9 mouse cellular contexts compared by ENCODE assay signal in the genomic region with DNA sequence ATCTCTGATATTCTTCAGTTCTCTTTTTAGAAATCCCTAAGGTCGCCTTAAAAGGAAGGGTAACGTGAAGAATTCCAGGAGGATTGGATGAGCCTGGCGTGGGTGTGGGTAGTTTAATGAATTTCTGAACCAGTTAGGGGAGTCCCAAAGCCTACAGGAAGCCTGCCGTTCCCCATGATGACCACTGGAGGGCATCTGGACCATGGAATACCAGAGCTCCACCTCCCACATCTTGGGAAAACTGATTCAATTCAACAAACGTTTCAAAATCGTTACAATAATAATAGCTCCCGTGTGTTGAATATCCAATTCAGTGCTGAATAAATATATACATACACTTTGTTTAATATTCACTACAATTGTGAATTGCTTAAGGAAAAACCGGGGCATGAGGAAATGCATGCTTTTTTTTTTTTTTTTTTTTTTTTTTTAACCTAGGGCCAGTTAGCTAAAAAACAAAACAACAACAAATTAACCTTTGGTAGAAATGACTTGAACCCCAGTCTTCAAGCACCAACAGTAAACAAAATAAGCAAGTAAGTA. TPM values are rescaled to one million over a fixed set of nuclear protein-coding genes. Genes with fewer than 3 reads are reported as not detected.
A peak's percentile ranks its signal among the peaks of the same experiment; 100 is the strongest.
DNase-seq lines count a peak whose midpoint lies in the region; ATAC-seq and TF ChIP-seq lines count a peak whose summit lies in the region.
"Had no signal": no experiment of that assay in that cellular context is flagged by ENCODE, and none has a peak within 500 bp of the region (broad histone marks: within the 10 kb centered on the region; RNA-seq: fewer than 3 reads in every experiment).

No protein-coding gene starts in this region.

- no peaks in the 10 kb centered on the region for H3K9me3 ChIP-seq in heart, embryonic 11.5 days (replicated peaks; ENCODE audit: control insufficient read depth, low read length)
- H3K9me3 ChIP-seq: limb, embryonic 15.5 days had no signal

- H3K27ac ChIP-seq in heart, embryonic 11.5 days (ENCODE audit: low read depth, low read length), result no peak overlapping the region
- H3K27ac ChIP-seq in small intestine, adult 2 months (ENCODE audit: insufficient read depth, low read depth, low read length), result no peak overlapping the region
- H3K27ac ChIP-seq: limb, embryonic 15.5 days had no signal

- under 1% methylated on average over 8 of the region's 8 CpGs for WGBS in heart, embryonic 11.5 days (ENCODE audit: insufficient replicate concordance)
- 1% methylated on average over 8 of the region's 8 CpGs for WGBS in small intestine, adult 2 months

- ATAC-seq in heart, embryonic 11.5 days (replicated peaks; ENCODE audit: insufficient number of reproducible peaks, low FRiP score, low TSS enrichment), result no peak
- ATAC-seq in megakaryocyte, adult 5-6 weeks (ENCODE audit: poor library complexity, severe bottlenecking), result 0 out of 2 replicates have a peak, but pooled peaks have one; percentile 56

- peak; percentile 96 for DNase-seq in heart, adult 11 months
- DNase-seq in MN1 (ENCODE audit: low spot score), result peak; percentile 86
- DNase-seq in cerebellum, adult 9-11 months, result peak; percentile 81
- peak; percentile 70 to 91 for DNase-seq in frontal cortex, adult 2 months (ENCODE audit: extremely low spot score in 1 of 2, low spot score in 1 of 2)
- peak; percentile 72 for DNase-seq in layer of hippocampus, adult 8-10 months (ENCODE audit: low spot score in 2 of 2)

- H3K4me3 ChIP-seq in heart, embryonic 11.5 days (ENCODE audit: low read depth, low read length), result no peak overlapping the region
- no peak overlapping the region for H3K4me3 ChIP-seq in small intestine, adult 2 months (ENCODE audit: low read depth, low read length)
- H3K4me3 ChIP-seq: limb, embryonic 15.5 days had no signal

- no peak for TF ChIP-seq POLR2A in small intestine, adult 2 months (IDR thresholded peaks at IDR 0.05; ENCODE audit: low read depth, low read length)

- H3K36me3 ChIP-seq in heart, embryonic 11.5 days (ENCODE audit: control insufficient read depth, insufficient read depth, low read length), result no peaks in the 10 kb centered on the region
- H3K36me3 ChIP-seq in small intestine, adult 2 months (ENCODE audit: control insufficient read depth, insufficient read depth, low read length), result no peaks in the 10 kb centered on the region
- H3K36me3 ChIP-seq: limb, embryonic 15.5 days had no signal

- TF ChIP-seq CTCF in small intestine, adult 2 months (IDR thresholded peaks at IDR 0.05; ENCODE audit: extremely low read depth, insufficient read length, insufficient replicate concordance, low read depth, low read length), result peak; percentile 89; the same call in 1 of the 2 replicates

- peaks cover 47% of the 10 kb centered on the region for H3K4me1 ChIP-seq in heart, embryonic 11.5 days (ENCODE audit: control insufficient read depth, insufficient read depth, low read length)
- peaks cover 6% of the 10 kb centered on the region; the same call in 1 of the 2 replicates for H3K4me1 ChIP-seq in small intestine, adult 2 months (ENCODE audit: control insufficient read depth, insufficient read depth, insufficient read length, low read length)

- no peak overlapping the region for H3K9ac ChIP-seq in heart, embryonic 11.5 days (ENCODE audit: low read depth, low read length)
- H3K9ac ChIP-seq: limb, embryonic 15.5 days had no signal

- peaks cover 6% of the 10 kb centered on the region; the same call in 1 of the 2 replicates for H3K27me3 ChIP-seq in heart, embryonic 11.5 days (ENCODE audit: control insufficient read depth, insufficient read depth, low read length)
- H3K27me3 ChIP-seq in small intestine, adult 2 months (ENCODE audit: control insufficient read depth, insufficient read depth, low read length), result no peaks in the 10 kb centered on the region

- H3K4me2 ChIP-seq in heart, embryonic 11.5 days, result no peak overlapping the region
- H3K4me2 ChIP-seq: limb, embryonic 15.5 days had no signal

RNA-seq across cellular contexts. Expression of a gene that starts 17.2 kb away (rescaled TPM):
- polyA plus RNA-seq in heart, embryonic 11.5 days (2014; fragmentation: Nextera tagmentation; extraction: Ambion mirVana), result 428 and 477 TPM in 2 replicates
- 2.5 and 3.5 TPM in 2 replicates for polyA plus RNA-seq in frontal cortex, adult 2 months (2012; rRNA removed)
- total RNA-seq in layer of hippocampus, adult 8-10 months (2022), result 1 to 10 TPM in 3 of 4 experiments, under 1 TPM in 1; 0.60 to 1.9 (median 1.5) TPM
- not detected in 2 replicates for total RNA-seq in megakaryocyte, adult 5-6 weeks (2015)
- total RNA-seq in megakaryocyte, adult 5-6 weeks (2017), result not detected in 2 replicates
- 152 and 216 TPM in 2 replicates for polyA plus RNA-seq in small intestine, adult 2 months (2012; rRNA removed)

RNA-seq across cellular contexts. Expression of a gene that starts 25.2 kb away (rescaled TPM):
- polyA plus RNA-seq in heart, embryonic 11.5 days (2014; fragmentation: Nextera tagmentation; extraction: Ambion mirVana), result 119 and 121 TPM in 2 replicates
- polyA plus RNA-seq in frontal cortex, adult 2 months (2012; rRNA removed), result 81.1 and 81.9 TPM in 2 replicates
- 10 to 100 TPM; 41.2 to 49.8 (median 45.4) TPM for total RNA-seq in layer of hippocampus, adult 8-10 months (2022)
- 26.2 and 32.0 TPM in 2 replicates for total RNA-seq in megakaryocyte, adult 5-6 weeks (2015)
- total RNA-seq in megakaryocyte, adult 5-6 weeks (2017), result 31.1 and 35.9 TPM in 2 replicates
- polyA plus RNA-seq in small intestine, adult 2 months (2012; rRNA removed), result 157 and 865 TPM in 2 replicates

RNA-seq across cellular contexts. Expression of a gene that starts 32.2 kb away (rescaled TPM):
- 60.7 and 66.5 TPM in 2 replicates for polyA plus RNA-seq in heart, embryonic 11.5 days (2014; fragmentation: Nextera tagmentation; extraction: Ambion mirVana)
- 134 and 135 TPM in 2 replicates for polyA plus RNA-seq in frontal cortex, adult 2 months (2012; rRNA removed)
- total RNA-seq in layer of hippocampus, adult 8-10 months (2022), result 100 to 1,000 TPM; 168 to 185 (median 182) TPM
- total RNA-seq in megakaryocyte, adult 5-6 weeks (2015), result not detected in 2 replicates
- total RNA-seq in megakaryocyte, adult 5-6 weeks (2017), result 0.11 TPM in 1 of 2 replicates, not detected in the other
- 21.5 and 23.2 TPM in 2 replicates for polyA plus RNA-seq in small intestine, adult 2 months (2012; rRNA removed)

Comparison
In these comparisons a context has a peak if more than half of its experiments do, and no peak if none do; other contexts are left out.
1. RNA of a gene that starts 17.2 kb away (polyA plus RNA-seq): 428 to 477 TPM in heart, embryonic 11.5 days and 152 to 216 TPM in small intestine, adult 2 months; 2.5 to 3.5 TPM in frontal cortex, adult 2 months; every median in the first group is over 10 times any median in the second.
2. Peak in every context shown above with its lines, with median percentiles within 50 percentile points of each other: DNase-seq.